In genomic region chr13:104978176-104978575, GRCm38 (mm10) we compare ENCODE assay signal across 17 mouse cellular contexts.
"Had no signal": no experiment of that assay in that cellular context is flagged by ENCODE, and none has a peak within 500 bp of the region (broad histone marks: within the 10 kb centered on the region; RNA-seq: fewer than 3 reads in every experiment).

No protein-coding gene starts in this region.

- H3K9ac ChIP-seq: liver, postnatal 0 days; lung, embryonic 15.5 days; midbrain, embryonic 13.5 days; midbrain, embryonic 15.5 days; neural tube, embryonic 12.5 days; stomach, embryonic 15.5 days had no signal

- H3K36me3 ChIP-seq: lung, embryonic 15.5 days; midbrain, embryonic 15.5 days; neural tube, embryonic 12.5 days; stomach, embryonic 15.5 days had no signal

- H3K9me3 ChIP-seq: lung, embryonic 15.5 days; midbrain, embryonic 13.5 days; midbrain, embryonic 15.5 days; neural tube, embryonic 12.5 days; stomach, embryonic 15.5 days had no signal

- H3K4me2 ChIP-seq: lung, embryonic 15.5 days; midbrain, embryonic 11.5 days; midbrain, embryonic 13.5 days; midbrain, embryonic 15.5 days; neural tube, embryonic 12.5 days; stomach, embryonic 15.5 days had no signal

- ATAC-seq: liver, postnatal 0 days; lung, postnatal 0 days; midbrain, embryonic 13.5 days; midbrain, embryonic 15.5 days had no signal

- H3K27me3 ChIP-seq: lung, embryonic 15.5 days; midbrain, embryonic 13.5 days; midbrain, embryonic 15.5 days; neural tube, embryonic 12.5 days; stomach, embryonic 15.5 days had no signal

- H3K4me3 ChIP-seq: lung, embryonic 15.5 days; megakaryocyte, embryonic 14.5 days; midbrain, embryonic 13.5 days; midbrain, embryonic 15.5 days; neural tube, embryonic 12.5 days; stomach, embryonic 15.5 days had no signal

- H3K27ac ChIP-seq: lung, embryonic 15.5 days; macrophage; midbrain, embryonic 13.5 days; midbrain, embryonic 15.5 days; neural tube, embryonic 12.5 days; stomach, embryonic 15.5 days; stomach, postnatal 0 days had no signal

- DNase-seq: liver, postnatal 0 days; lung, postnatal 14 days; lung, postnatal 36 days; right cerebral cortex, postnatal 14 days; thymus, adult 2 months; thymus, postnatal 25 days; thymus, postnatal 4 days had no signal

- H3K4me1 ChIP-seq: lung, embryonic 15.5 days; megakaryocyte, embryonic 14.5 days; midbrain, embryonic 15.5 days; stomach, embryonic 15.5 days had no signal
